18 mouse cellular contexts compared by ENCODE assay signal in the genomic region with DNA sequence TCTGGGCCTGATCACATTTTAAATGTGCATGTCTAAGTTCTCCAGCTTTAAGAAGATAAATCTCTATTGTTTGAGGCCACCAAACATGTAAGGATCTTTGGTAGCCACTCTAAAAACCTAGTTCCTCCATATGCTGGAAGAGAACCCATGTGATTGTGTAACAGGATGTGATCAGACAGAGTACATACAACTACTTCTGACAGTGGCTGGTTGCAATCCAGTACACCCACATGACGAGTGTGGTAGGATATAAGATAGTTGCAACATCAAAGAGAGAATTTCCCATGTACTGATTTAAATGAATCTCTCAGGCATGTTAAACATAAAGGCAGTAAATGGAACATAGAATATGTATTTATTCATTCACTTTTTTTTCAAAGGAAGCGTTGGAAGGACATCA. TPM values are rescaled to one million over a fixed set of nuclear protein-coding genes. Genes with fewer than 3 reads are reported as not detected.
A peak's percentile ranks its signal among the peaks of the same experiment; 100 is the strongest.
DNase-seq lines count a peak whose midpoint lies in the region; ATAC-seq lines count a peak whose summit lies in the region.
"Had no signal": no experiment of that assay in that cellular context is flagged by ENCODE, and none has a peak within 500 bp of the region (broad histone marks: within the 10 kb centered on the region; RNA-seq: fewer than 3 reads in every experiment).

No protein-coding gene starts in this region.

- peak; percentile 49 for ATAC-seq in inflammation-experienced regulatory T-cells, adult 6 months
- ATAC-seq: midbrain, embryonic 16.5 days; Patski had no signal

- DNase-seq in lung, postnatal 25 days (ENCODE audit: low spot score), result peak; percentile 53
- no peak for DNase-seq in lung, postnatal 4 days
- DNase-seq in brain, adult 2 months (ENCODE audit: low read depth, low spot score), result peak; percentile 40
- no peak for DNase-seq in layer of hippocampus, adult 18-20 months (ENCODE audit: low spot score in 2 of 2)
- DNase-seq in urinary bladder, adult 2 months (ENCODE audit: low spot score), result no peak
- no peak for DNase-seq in yolk sac, embryonic 10.5 days (ENCODE audit: low spot score)
- DNase-seq: adrenal gland, postnatal 10 days; B cell, adult 2 months; cerebellum, adult 18-20 months; cerebellum, postnatal 36 days; gastrocnemius, postnatal 10 days; kidney, postnatal 4 days; lung, adult 18-20 months; right cerebral cortex, postnatal 4 days; thymus, postnatal 25 days had no signal

RNA-seq across cellular contexts. Expression of a gene that starts 4.8 kb away (rescaled TPM):
- 10 to 100 TPM in 2 of 3 experiments, 1 to 10 TPM in 1; 7.4 to 13.3 (median 11.4) TPM for polyA plus RNA-seq in inflammation-experienced regulatory T-cells, adult 6 months (2017; shearing (Covaris generic))
- 10 to 100 TPM; 19.0 to 21.3 TPM for total RNA-seq in layer of hippocampus, adult 18-20 months (2021)
- polyA plus RNA-seq in urinary bladder, adult 2 months (2012; rRNA removed), result 10.1 and 12.8 TPM in 2 replicates

Comparison
In these comparisons a context has a peak if more than half of its experiments do, and no peak if none do; other contexts are left out.
1. DNase-seq: peak in lung, postnatal 25 days (single experiment) and brain, adult 2 months (single experiment); none in lung, postnatal 4 days (0 of 2), layer of hippocampus, adult 18-20 months (0 of 2), urinary bladder, adult 2 months (single experiment) and yolk sac, embryonic 10.5 days (single experiment).